Mouse (Mus musculus): ENCODE results near the gene Psat1. TPM values are rescaled to one million over a fixed set of nuclear protein-coding genes. Genes with fewer than 3 reads are reported as not detected.

Psat1 gene
- polyA plus RNA-seq, 1 experiment from 2014 or later = 122 TPM

DNA sequence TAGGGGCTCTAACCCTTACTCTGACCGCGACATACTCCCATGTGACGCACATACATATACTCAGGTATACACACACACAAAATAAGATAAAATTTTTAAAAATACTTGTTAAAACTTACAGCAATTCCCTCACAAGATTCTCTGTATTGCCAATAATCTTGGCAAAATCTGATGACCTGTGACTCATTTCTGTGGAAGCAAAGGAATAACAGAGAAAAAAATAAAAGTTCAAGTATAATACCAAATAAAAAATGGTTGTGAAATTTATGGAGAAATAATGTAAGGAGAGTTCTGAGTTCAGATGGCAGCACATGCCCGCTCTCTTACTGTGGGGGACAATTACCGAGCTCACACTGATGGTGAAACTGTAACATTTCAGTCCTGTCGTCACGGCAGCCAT, 27.8 kb downstream of the Psat1 start:
- H3K27me3 ChIP-seq = no peaks in the 10 kb centered on the region
- H3K4me3 ChIP-seq (replicated peaks) = no peak overlapping the region
- peaks cover 21% of the 10 kb centered on the region for H3K4me1 ChIP-seq (replicated peaks)
- no peak overlapping the region for H3K9ac ChIP-seq (replicated peaks)
- ATAC-seq = no peak
- no peaks in the 10 kb centered on the region for H3K9me3 ChIP-seq
- peaks cover 45% of the 10 kb centered on the region for H3K36me3 ChIP-seq
- H3K4me2 ChIP-seq (replicated peaks) = no peak overlapping the region
- H3K27ac ChIP-seq = no peak overlapping the region
- 96% methylated on average over 7 of the region's 7 CpGs for WGBS

DNA sequence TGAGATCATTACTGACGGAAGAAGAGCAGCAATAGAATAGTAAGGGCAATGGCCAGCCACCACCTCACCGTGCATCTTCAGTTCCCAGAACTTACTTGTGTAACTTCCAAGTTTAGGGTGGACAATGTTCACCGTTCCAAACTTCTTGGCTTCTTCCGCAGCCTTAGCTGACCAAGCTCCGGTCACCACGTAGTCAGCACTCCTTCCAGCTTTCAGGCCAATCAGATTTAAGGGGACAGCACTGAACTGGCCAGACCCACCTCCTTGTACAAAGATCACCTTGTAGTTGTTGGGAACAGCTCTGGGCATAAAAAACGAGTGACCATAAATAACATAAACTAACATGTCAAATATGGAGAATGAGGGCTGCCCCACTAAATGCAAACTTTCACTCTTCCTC, 29.0 kb downstream of the Psat1 start:
- Histone ChIP-seq H3K9ac (replicated peaks) (no peak overlapping the region), H3K36me3 (peaks cover 56% of the 10 kb centered on the region), H3K4me1 (replicated peaks) (peaks cover 11% of the 10 kb centered on the region), H3K4me3 (replicated peaks) (no peak overlapping the region), H3K9me3 (no peaks in the 10 kb centered on the region), H3K4me2 (replicated peaks) (no peak overlapping the region), H3K27me3 (no peaks in the 10 kb centered on the region), H3K27ac (no peak overlapping the region)
- no peak for ATAC-seq
- 95% methylated on average over 7 of the region's 7 CpGs for WGBS

DNA sequence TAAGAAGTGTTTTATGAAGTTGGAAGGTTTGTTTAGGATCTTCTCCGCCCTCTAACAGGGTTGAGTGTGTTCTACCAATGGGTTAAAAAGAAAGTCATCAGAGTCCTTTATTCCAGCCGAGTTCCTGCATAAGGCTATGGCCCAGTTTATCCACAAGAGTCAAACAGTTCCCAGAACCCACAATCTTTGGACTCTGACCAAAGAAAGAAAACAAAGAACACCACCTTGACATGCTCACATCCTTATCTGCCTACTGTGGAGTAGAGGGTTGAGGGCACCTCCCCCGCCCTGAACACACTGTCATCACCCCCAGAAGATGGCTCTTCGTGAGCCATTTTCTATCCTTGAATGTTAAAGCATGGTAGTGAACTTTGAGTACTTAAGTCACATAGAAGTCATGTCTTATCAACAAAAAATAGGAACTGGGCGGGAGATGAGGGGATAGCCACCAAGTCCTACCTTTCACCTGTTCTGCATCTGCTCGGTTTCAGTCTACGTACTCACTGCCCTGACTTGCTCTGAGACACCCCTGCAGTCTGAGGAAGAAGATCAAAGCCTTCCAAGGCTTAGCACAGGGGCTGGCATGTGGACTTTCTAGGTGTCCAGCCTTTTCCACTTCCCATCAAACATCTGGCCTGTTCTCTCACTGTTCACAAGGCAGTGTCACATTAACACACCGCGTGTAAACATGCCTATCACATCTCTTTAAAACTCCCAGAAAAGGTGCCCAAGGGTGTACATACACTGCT, 33.7 kb downstream of the Psat1 start:
- Histone ChIP-seq H3K27ac (no peak overlapping the region), H3K9ac (replicated peaks) (no peak overlapping the region), H3K27me3 (no peaks in the 10 kb centered on the region), H3K36me3 (peaks cover 84% of the 10 kb centered on the region), H3K4me1 (replicated peaks) (no peaks in the 10 kb centered on the region), H3K9me3 (no peaks in the 10 kb centered on the region), H3K4me2 (replicated peaks) (no peak overlapping the region), H3K4me3 (replicated peaks) (no peak overlapping the region)
- 92% methylated on average over 9 of the region's 9 CpGs for WGBS
- no peak for ATAC-seq

DNA sequence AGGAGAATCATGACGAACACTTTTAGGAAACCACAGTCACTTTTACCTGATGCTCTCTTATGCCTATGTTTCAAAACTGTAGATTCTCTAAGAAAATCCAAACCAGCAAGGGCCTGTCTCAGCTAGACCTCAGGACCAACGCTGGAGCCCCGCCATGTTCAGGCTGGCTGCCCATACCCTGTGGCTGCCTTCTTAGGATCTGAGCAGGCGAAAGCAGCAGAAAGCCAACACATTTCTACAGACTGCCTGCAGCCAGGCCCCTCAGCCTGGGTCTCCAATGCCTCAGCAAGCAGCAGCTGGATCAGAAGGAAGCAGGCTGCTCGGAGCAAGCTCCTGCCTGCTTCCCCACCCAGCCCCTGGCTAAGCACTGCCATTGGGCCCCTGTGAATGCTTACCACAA, 35.7 kb downstream of the Psat1 start:
- H3K27me3 ChIP-seq = no peaks in the 10 kb centered on the region
- H3K9me3 ChIP-seq = no peaks in the 10 kb centered on the region
- no peak overlapping the region for H3K9ac ChIP-seq (replicated peaks)
- no peaks in the 10 kb centered on the region for H3K4me1 ChIP-seq (replicated peaks)
- no peak for ATAC-seq
- H3K36me3 ChIP-seq = peaks cover 84% of the 10 kb centered on the region
- 92% methylated on average over 5 of the region's 5 CpGs for WGBS
- no peak overlapping the region for H3K27ac ChIP-seq
- H3K4me2 ChIP-seq (replicated peaks) = no peak overlapping the region
- no peak overlapping the region for H3K4me3 ChIP-seq (replicated peaks)

- Histone ChIP-seq H3K36me3 (peaks cover 83% of the 10 kb centered on the region), H3K4me1 (replicated peaks) (no peaks in the 10 kb centered on the region)
Observed at GRCm38 (mm10) chr19:15910987-15911386, 36.1 kb downstream of the Psat1 start.

GRCm38 (mm10) chr19:15910488-15910887, 36.6 kb downstream of the Psat1 start:
- Histone ChIP-seq H3K36me3 (peaks cover 87% of the 10 kb centered on the region), H3K9ac (replicated peaks) (no peak overlapping the region), H3K4me3 (replicated peaks) (no peak overlapping the region), H3K27me3 (no peaks in the 10 kb centered on the region), H3K4me2 (replicated peaks) (no peak overlapping the region), H3K27ac (no peak overlapping the region), H3K4me1 (replicated peaks) (no peaks in the 10 kb centered on the region), H3K9me3 (no peaks in the 10 kb centered on the region)
- 96% methylated on average over 1 of the region's 1 CpGs for WGBS
- ATAC-seq = no peak

More at GRCm38 (mm10) chr19:15910987-15911386, 36.1 kb downstream of the Psat1 start:
- Histone ChIP-seq H3K9me3 (no peaks in the 10 kb centered on the region), H3K9ac (replicated peaks) (no peak overlapping the region), H3K4me3 (replicated peaks) (no peak overlapping the region), H3K4me2 (replicated peaks) (no peak overlapping the region), H3K27me3 (no peaks in the 10 kb centered on the region), H3K27ac (no peak overlapping the region)
- WGBS = 93% methylated on average over 3 of the region's 3 CpGs
- ATAC-seq = no peak

DNA sequence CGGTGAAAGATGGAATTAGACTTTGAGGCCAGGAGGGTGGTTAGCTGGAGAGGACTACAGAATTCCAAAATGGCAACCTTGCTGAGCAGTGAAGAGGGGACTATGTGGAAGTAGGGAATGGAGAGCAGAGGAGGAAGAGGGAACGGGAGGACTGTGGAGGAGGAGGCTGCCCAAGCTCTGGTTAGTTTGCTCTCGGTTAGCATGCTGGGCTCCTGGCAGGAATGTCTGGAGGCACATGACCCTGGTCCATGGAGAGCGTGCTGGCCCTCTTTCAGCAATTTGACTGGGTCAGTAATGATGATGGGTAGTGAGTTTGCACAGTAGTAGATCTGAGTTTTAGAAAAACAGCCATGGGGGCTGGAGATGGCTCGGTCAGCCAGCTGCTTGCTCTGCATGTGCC, 39.1 kb downstream of the Psat1 start:
- Histone ChIP-seq H3K36me3 (peaks cover 71% of the 10 kb centered on the region), H3K9me3 (no peaks in the 10 kb centered on the region), H3K27me3 (no peaks in the 10 kb centered on the region), H3K4me2 (replicated peaks) (no peak overlapping the region), H3K27ac (no peak overlapping the region), H3K4me3 (replicated peaks) (no peak overlapping the region), H3K4me1 (replicated peaks) (peaks cover 13% of the 10 kb centered on the region), H3K9ac (replicated peaks) (no peak overlapping the region)
- no peak for ATAC-seq
- 89% methylated on average over 5 of the region's 5 CpGs for WGBS

- Histone ChIP-seq H3K27ac (no peak overlapping the region), H3K4me1 (replicated peaks) (peaks cover 15% of the 10 kb centered on the region), H3K4me3 (replicated peaks) (no peak overlapping the region), H3K9me3 (no peaks in the 10 kb centered on the region), H3K36me3 (peaks cover 45% of the 10 kb centered on the region), H3K4me2 (replicated peaks) (no peak overlapping the region), H3K27me3 (no peaks in the 10 kb centered on the region), H3K9ac (replicated peaks) (no peak overlapping the region)
- 84% methylated on average over 4 of the region's 4 CpGs for WGBS
- no peak for ATAC-seq
Observed at GRCm38 (mm10) chr19:15904734-15905133, 42.4 kb downstream of the Psat1 start.

GRCm38 (mm10) chr19:15903508-15904480, 43.3 kb downstream of the Psat1 start:
- Histone ChIP-seq H3K27ac (0 out of 2 replicates have a peak overlapping the region, but pooled peaks have one; percentile 3), H3K9me3 (no peaks in the 10 kb centered on the region), H3K4me2 (replicated peaks) (peak overlapping the region; percentile 31), H3K27me3 (no peaks in the 10 kb centered on the region), H3K9ac (replicated peaks) (0 out of 2 replicates have a peak overlapping the region, but pooled peaks have one; percentile 1), H3K4me1 (replicated peaks) (peaks cover 15% of the 10 kb centered on the region), H3K36me3 (peaks cover 36% of the 10 kb centered on the region), H3K4me3 (replicated peaks) (no peak overlapping the region)
- 19% methylated on average over 20 of the region's 20 CpGs for WGBS
- ATAC-seq = peak; percentile 77

DNA sequence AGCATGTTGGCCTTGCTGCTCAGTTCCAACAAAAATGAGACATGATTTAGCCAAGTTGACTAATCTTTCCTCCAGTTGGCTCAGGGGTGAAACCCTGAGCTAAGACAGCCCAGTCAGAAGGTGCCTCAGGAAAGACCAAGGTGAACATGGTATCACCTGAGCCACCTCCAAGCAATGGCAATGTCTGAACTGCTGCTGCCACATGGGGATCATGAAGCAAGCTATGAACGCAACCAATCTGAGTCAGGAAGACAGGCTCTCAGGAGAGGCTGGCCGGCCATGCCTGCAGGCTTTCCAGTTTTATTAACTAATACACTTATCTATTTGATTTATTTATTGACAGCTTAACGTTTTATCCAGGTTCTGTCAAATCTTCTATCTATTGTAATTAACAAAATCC, 51.5 kb downstream of the Psat1 start:
- no peak overlapping the region for H3K4me3 ChIP-seq (replicated peaks)
- H3K9ac ChIP-seq (replicated peaks) = no peak overlapping the region
- H3K4me2 ChIP-seq (replicated peaks) = no peak overlapping the region
- WGBS = 83% methylated on average over 3 of the region's 3 CpGs
- H3K9me3 ChIP-seq = no peaks in the 10 kb centered on the region
- no peak overlapping the region for H3K27ac ChIP-seq
- H3K27me3 ChIP-seq = no peaks in the 10 kb centered on the region
- no peak for ATAC-seq
- H3K4me1 ChIP-seq (replicated peaks) = no peaks in the 10 kb centered on the region
- no peaks in the 10 kb centered on the region for H3K36me3 ChIP-seq

DNA sequence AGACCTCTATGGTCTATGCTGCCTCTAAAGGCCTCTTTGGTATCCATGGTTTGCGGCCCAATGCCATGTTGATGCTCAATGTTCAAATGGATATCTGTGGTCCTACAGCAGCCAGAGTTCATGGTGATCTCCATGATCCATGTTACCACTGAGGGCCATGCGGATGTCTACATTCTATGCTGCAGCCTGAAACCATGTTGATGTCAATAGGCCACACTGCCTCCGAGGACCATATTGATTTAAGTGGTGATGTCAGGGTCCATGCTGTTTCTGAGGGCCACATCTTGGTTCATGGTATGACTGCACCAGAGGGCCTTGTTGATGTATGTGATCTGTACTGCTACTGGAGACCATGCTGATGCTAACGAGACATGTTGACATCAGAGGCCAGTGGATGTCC, 55.0 kb downstream of the Psat1 start:
- H3K4me1 ChIP-seq (replicated peaks) = no peaks in the 10 kb centered on the region
- no peak overlapping the region for H3K9ac ChIP-seq (replicated peaks)
- WGBS = 96% methylated on average over 4 of the region's 4 CpGs
- no peaks in the 10 kb centered on the region for H3K9me3 ChIP-seq
- no peak for ATAC-seq
- no peak overlapping the region for H3K4me2 ChIP-seq (replicated peaks)
- no peak overlapping the region for H3K4me3 ChIP-seq (replicated peaks)
- H3K36me3 ChIP-seq = no peaks in the 10 kb centered on the region
- no peak overlapping the region for H3K27ac ChIP-seq
- H3K27me3 ChIP-seq = no peaks in the 10 kb centered on the region

DNA sequence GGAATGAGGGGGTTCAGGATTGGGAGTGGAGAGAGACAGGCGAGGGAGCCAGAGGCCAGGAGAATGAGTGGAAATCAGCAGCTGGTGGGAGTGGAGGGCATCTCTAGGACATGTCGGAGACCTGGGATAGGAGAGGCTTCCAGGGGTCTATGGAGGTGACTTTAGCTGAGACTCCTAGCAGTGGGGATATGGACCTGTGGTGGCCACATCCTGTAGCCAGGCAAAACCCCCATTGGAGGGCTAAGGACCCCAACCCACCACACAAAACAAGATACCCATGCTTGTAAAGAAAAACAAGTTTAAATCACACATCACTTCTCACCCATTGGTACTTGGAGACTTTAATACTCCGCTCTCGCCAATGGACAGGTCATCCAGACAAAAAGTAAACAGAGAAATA, 58.7 kb downstream of the Psat1 start:
- WGBS = 96% methylated on average over 4 of the region's 4 CpGs
- H3K4me3 ChIP-seq (replicated peaks) = no peak overlapping the region
- no peaks in the 10 kb centered on the region for H3K4me1 ChIP-seq (replicated peaks)
- H3K27me3 ChIP-seq = no peaks in the 10 kb centered on the region
- no peaks in the 10 kb centered on the region for H3K36me3 ChIP-seq
- no peak for ATAC-seq
- H3K27ac ChIP-seq = no peak overlapping the region
- H3K4me2 ChIP-seq (replicated peaks) = no peak overlapping the region
- no peak overlapping the region for H3K9ac ChIP-seq (replicated peaks)
- H3K9me3 ChIP-seq = no peaks in the 10 kb centered on the region
